Mouse (Mus musculus) heart, adult 2 months (tissue): ENCODE measurements around the gene Cwf19l1. TPM values are rescaled to one million over a fixed set of nuclear protein-coding genes. Genes with fewer than 3 reads are reported as not detected.

ENCODE experiments used
- DNase-seq, 2 experiments: peaks; one replicate each; pipeline ENCODE4 v3.0.0; 2021
- H3K27ac ChIP-seq: fragments of 200-600 bp; 2 replicates; pipeline ENCODE4 v1.8.1; 2022
- H3K27me3 ChIP-seq: fragments of 200-500 bp; 2 replicates; pipeline ENCODE4 v1.6.1; 2012; ENCODE audit warnings: mild to moderate bottlenecking, low read length, inconsistent platforms, mixed read lengths; ENCODE audit not compliant: control insufficient read depth, insufficient read depth
- H3K36me3 ChIP-seq: fragments of 200-500 bp; 2 replicates; pipeline ENCODE4 v1.6.1; 2012; ENCODE audit warnings: low read length, inconsistent platforms; ENCODE audit not compliant: control insufficient read depth, insufficient read depth
- H3K4me1 ChIP-seq: fragments of 200-500 bp; 2 replicates; pipeline ENCODE4 v1.6.1; 2011; ENCODE audit warnings: low read length; ENCODE audit not compliant: control insufficient read depth, insufficient read depth
- H3K4me3 ChIP-seq: fragments of 200-600 bp; 2 replicates; pipeline ENCODE4 v1.8.1; 2022
- H3K79me2 ChIP-seq: fragments of 200-500 bp; replicated peaks from 2 replicates; pipeline ENCODE4 v1.6.1; 2012; ENCODE audit warnings: mild to moderate bottlenecking, inconsistent platforms, low read length, moderate library complexity, mixed read lengths; ENCODE audit not compliant: control insufficient read depth, insufficient read depth
- H3K9ac ChIP-seq: fragments of 200-500 bp; 2 replicates; pipeline ENCODE4 v1.6.1; 2012; ENCODE audit warnings: low read depth, mild to moderate bottlenecking, control low read depth, inconsistent platforms, low read length, mixed read lengths
- CTCF ChIP-seq: fragments of 200-600 bp; IDR thresholded peaks from 2 replicates; pipeline ENCODE4 v1.8.1; 2022; ENCODE audit warnings: antibody characterized with exemption, mild to moderate bottlenecking, moderate library complexity
- EP300 ChIP-seq: fragments of 200-500 bp; IDR thresholded peaks from 2 replicates; pipeline ENCODE4 v1.6.1; 2011; ENCODE audit warnings: low read depth, low read length, control low read depth; ENCODE audit not compliant: insufficient read depth
- POLR2A ChIP-seq: fragments of 200-500 bp; IDR thresholded peaks from 2 replicates; pipeline ENCODE4 v1.6.1; 2011; ENCODE audit warnings: mild to moderate bottlenecking, low read depth, low read length, control low read depth; ENCODE audit not compliant: insufficient read depth
- WGBS: fragments of 180-500 bp; shearing (Covaris S2); methylation state at CpG from one replicate; pipeline ENCODE4 v1.1.7; 2018; 5-methylcytosine and 5-hydroxymethylcytosine counted together
- intact Hi-C: fragments of 180-260 bp; cut with DNase I; formaldehyde crosslinking; loops from one replicate; pipeline ENCODE4 v1.15.1; 2025
- polyA plus RNA-seq: library from polyadenylated mRNA; depleted of rRNA; stranded (reverse); fragments of >200 nt; gene quantifications from 2 replicates; pipeline ENCODE4 v1.2.3, GENCODE M21; 2012
- total RNA-seq, 2 experiments: library from RNA; stranded (reverse); gene quantifications; 2 replicates each; pipeline ENCODE4 v1.2.3; 2021

Cwf19l1 gene
- total and polyA plus RNA-seq, 3 experiments, result 5.5 to 9.5 (median 8.0) TPM

DNA sequence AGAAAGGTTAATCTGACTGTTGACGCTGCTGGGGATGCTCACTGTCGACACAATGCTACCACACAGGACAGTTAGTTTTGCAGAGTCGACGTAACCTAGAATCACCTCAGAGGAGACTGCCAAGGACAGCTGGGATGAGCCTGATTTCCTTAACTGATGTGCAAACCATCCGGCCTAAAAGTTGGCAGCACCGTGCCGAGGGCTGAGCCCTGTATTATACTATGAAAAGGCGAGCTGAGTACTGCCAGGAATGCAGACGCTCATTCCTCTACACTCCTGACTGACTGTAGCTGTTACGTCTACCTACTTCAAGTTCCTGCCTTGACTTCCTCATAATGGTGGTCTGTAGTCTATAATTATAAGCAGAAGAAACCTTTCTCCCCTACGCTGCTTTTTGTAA is 60.7 kb downstream of the Cwf19l1 start:
- 80% methylated on average over 11 of the region's 11 CpGs for WGBS
- no peaks in the 10 kb centered on the region; the same call in 1 of the 2 replicates for H3K79me2 ChIP-seq
- DNase-seq, result no peak
- no peaks in the 10 kb centered on the region for H3K4me1 ChIP-seq
- no peak overlapping the region for H3K4me3 ChIP-seq
- H3K27me3 ChIP-seq, result no peaks in the 10 kb centered on the region
- no peaks in the 10 kb centered on the region; the same call in 1 of the 2 replicates for H3K36me3 ChIP-seq
- no peak overlapping the region for H3K9ac ChIP-seq
- H3K27ac ChIP-seq, result no peak overlapping the region
- intact Hi-C loops, result loop anchor here (10.0 kb wide), 1 partner anchor 320 kb away; the partner anchor contains the start of genes Cox15 and Cutc
- no peak for TF ChIP-seq POLR2A

DNA sequence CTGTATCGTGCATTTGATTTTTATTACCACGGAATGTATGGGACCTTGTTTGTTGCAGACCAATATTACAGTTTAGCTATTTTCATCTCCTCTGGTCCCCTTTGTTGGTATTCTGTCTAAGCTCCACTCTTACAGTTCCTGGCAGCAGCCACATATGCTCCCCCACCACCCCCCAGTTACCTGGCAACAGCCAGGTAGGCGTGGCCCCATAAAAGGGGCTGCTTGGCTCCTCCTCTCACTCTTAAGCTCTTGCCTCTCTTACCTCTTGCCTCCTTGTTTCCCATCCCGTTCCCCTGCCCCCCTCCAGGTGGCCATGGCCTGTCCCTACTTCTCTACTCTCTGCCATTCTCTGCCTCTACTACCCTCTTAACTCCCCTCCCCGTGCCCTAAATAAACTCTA is 64.5 kb downstream of the Cwf19l1 start:
- TF ChIP-seq CTCF, result no peak
- no peak for TF ChIP-seq POLR2A
- no peak for TF ChIP-seq EP300
- WGBS, result 80% methylated on average over 5 of the region's 5 CpGs
- intact Hi-C loops, result loop anchor here (10.0 kb wide), 1 partner anchor 316 kb away; the partner anchor contains the start of genes Cox15 and Cutc
- no peak for DNase-seq
- no peak overlapping the region for H3K27ac ChIP-seq
- H3K36me3 ChIP-seq, result no peaks in the 10 kb centered on the region; the same call in none of the 2 replicates
- H3K4me1 ChIP-seq, result peaks cover 2% of the 10 kb centered on the region
- H3K79me2 ChIP-seq, result no peaks in the 10 kb centered on the region; the same call in 1 of the 2 replicates
- no peaks in the 10 kb centered on the region for H3K27me3 ChIP-seq
- H3K9ac ChIP-seq, result no peak overlapping the region
- H3K4me3 ChIP-seq, result no peak overlapping the region

DNA sequence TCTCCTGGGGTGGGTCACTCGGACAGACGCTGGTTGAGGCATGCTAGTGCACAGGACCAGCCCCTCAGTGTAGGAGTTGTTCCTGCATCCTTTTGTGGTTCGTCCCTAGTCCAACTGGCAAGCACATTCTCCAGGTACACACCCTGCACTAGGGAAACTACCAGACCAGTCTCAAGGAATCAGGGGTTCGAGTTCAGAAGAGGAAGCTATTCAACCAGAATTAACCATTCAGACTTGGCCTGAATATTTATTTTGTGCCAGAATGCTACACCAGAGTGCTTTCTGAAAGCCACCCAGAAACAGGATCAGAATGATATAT is 65.8 kb downstream of the Cwf19l1 start:
- Histone ChIP-seq H3K4me3 (peak overlapping the region; percentile 79), H3K27ac (peak overlapping the region; percentile 76), H3K79me2 (no peaks in the 10 kb centered on the region), H3K4me1 (peaks cover 2% of the 10 kb centered on the region), H3K9ac (peak overlapping the region; percentile 88), H3K36me3 (no peaks in the 10 kb centered on the region; the same call in 1 of the 2 replicates), H3K27me3 (no peaks in the 10 kb centered on the region)
- intact Hi-C loops, result loop anchor here (2.0 to 10.0 kb wide), 2 partner anchors 37 to 315 kb away; partner anchors contain the start of genes Chuk, Cox15 and Cutc
- DNase-seq, result no peak
- WGBS, result 7% methylated on average over 4 of the region's 4 CpGs
- TF ChIP-seq EP300, result no peak
- TF ChIP-seq CTCF, result no peak
- TF ChIP-seq POLR2A, result no peak

DNA sequence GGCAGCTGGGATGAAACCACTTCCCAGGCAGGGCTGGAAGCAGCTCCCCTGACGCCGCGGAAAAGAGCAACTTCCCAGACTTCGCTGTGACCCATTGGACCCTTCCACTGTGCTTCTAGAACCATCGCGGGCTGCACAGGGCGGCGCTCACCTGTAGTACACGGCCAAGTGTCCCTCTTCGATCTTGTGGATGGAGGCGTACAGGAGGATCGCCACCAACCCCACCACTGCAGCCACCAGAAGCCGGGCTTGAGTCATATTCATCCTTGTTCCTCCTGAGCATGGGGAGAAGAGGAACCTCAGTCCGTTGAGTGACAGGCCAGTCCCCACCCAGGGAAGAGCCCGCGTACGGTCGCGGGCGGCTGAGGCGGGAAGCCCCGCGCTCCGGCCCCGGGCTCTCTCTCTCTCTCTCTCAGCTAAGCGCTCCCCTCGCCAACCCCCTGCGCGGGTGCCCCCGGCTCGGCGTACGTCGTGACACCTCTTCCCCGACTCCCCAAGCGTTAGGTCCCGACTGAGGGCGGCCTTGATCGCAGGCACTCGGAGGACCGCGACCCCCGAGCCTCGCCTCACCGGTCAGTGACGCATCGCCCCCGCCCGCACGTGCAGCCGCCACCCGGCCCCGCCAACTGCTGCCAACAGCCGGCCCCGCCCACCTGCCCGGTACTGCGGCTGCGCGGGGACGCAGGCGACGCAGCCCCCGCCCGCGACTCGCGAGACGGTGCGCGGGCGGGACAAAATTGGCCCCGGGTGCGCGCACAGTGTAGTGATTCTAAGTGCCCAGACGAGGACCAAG is 66.4 kb downstream of the Cwf19l1 start, which contains the start of gene Erlin1:
Gene Erlin1, minus strand, starts transcription at position 665 of the 793 bp plus-strand sequence.
- under 1% methylated on average over 75 of the region's 75 CpGs for WGBS
- TF ChIP-seq EP300 (no peak), POLR2A (peak; percentile 18; the same call in 1 of the 2 replicates)
- H3K27ac ChIP-seq, result peak within 1 kb of the TSS; percentile 76
- peaks cover 2% of the 10 kb centered on the region for H3K4me1 ChIP-seq
- DNase-seq, result peak; percentile 93 to 96
- no peaks in the 10 kb centered on the region for H3K27me3 ChIP-seq
- intact Hi-C loops, result loop anchor here (2.0 kb wide), 1 partner anchor 37 kb away; the partner anchor contains the start of gene Chuk
- H3K79me2 ChIP-seq, result no peaks in the 10 kb centered on the region
- H3K4me3 ChIP-seq, result peak within 1 kb of the TSS; percentile 79
- H3K9ac ChIP-seq, result peak within 1 kb of the TSS; percentile 88
- H3K36me3 ChIP-seq, result no peaks in the 10 kb centered on the region; the same call in 1 of the 2 replicates

DNA sequence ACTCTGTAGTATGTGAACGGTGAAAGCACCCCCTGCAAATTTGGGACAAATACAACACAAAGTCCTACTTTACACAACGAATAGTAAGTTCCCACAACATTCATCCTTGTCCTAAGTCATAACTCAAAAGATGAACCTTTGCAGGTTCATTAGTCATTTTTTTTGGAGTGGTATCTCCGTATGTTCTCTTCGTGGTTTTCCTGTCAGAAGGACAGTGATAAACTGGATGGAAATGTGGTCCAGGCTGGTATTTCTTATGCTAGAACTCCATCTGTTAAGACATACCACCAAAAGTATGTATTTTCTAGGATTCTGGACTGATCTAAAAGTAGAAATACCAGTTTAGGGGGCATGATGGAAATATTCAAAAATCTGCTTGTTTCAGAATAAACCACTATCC is 67.4 kb downstream of the Cwf19l1 start:
- no peak overlapping the region for H3K9ac ChIP-seq
- 87% methylated on average over 4 of the region's 4 CpGs for WGBS
- intact Hi-C loops, result loop anchor here (2.0 kb wide), 1 partner anchor 39 kb away; the partner anchor contains the start of gene Chuk
- no peak for DNase-seq
- H3K4me3 ChIP-seq, result peak overlapping the region; percentile 79; the same call in 1 of the 2 replicates
- peaks cover 2% of the 10 kb centered on the region for H3K4me1 ChIP-seq
- no peaks in the 10 kb centered on the region for H3K79me2 ChIP-seq
- H3K27ac ChIP-seq, result no peak overlapping the region
- H3K36me3 ChIP-seq, result no peaks in the 10 kb centered on the region; the same call in 1 of the 2 replicates
- no peak for TF ChIP-seq EP300
- no peaks in the 10 kb centered on the region for H3K27me3 ChIP-seq
